Mouse (Mus musculus) myocyte (in vitro differentiated cells): Measurements from ENCODE around the gene Slc7a5.

Experiments
- MYOD1 ChIP-seq, 3 experiments: IDR thresholded peaks; one replicate each; pipeline ENCODE4 v1.6.1; 2011; ENCODE audit warnings: control low read depth in 2 of 3, low read depth in 2 of 3, mild to moderate bottlenecking in 2 of 3, moderate library complexity in 1 of 3; ENCODE audit not compliant: insufficient read length in 2 of 3, control insufficient read depth in 1 of 3
- POLR2A ChIP-seq: IDR thresholded peaks from one replicate; pipeline ENCODE4 v1.6.1; 2011; ENCODE audit warnings: low read depth, mild to moderate bottlenecking, control low read depth, moderate library complexity; ENCODE audit not compliant: insufficient read length
- POLR2AphosphoS2 ChIP-seq: IDR thresholded peaks from one replicate; pipeline ENCODE4 v1.6.1; 2011; ENCODE audit warnings: low read depth, control low read depth; ENCODE audit not compliant: insufficient read length
- TCF12 ChIP-seq: IDR thresholded peaks from one replicate; pipeline ENCODE4 v1.6.1; 2011; ENCODE audit warnings: mild to moderate bottlenecking, control low read depth; ENCODE audit not compliant: poor library complexity, insufficient read depth, severe bottlenecking
- USF1 ChIP-seq: IDR thresholded peaks from one replicate; pipeline ENCODE4 v1.6.1; 2011; ENCODE audit warnings: low read depth, mild to moderate bottlenecking, control low read depth, moderate library complexity

DNA sequence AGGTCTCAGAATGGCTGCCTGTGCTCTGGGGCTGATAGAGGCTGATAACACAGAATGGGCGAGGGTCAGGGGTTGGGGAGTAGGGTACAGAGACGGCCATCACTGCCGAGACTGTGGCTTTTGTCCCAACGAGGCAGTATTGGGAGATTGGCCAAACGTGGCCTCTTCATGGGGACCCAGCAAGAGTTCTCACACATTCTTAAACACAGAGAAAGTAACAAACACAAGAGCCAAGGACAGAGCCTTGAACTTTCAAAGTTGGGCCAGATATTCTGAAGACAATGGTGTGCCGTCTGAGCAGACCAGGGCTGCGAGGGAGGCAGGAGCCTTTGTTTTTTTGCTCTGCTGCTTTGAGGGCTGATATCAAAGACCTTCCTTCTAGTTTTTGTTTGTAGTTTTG is 4.5 kb upstream of the Slc7a5 start:
- TF ChIP-seq MYOD1 (IDR thresholded peaks at IDR 0.05; ENCODE audit: control insufficient read depth in 1 of 3, insufficient read length in 2 of 3, low read depth in 2 of 3) = no peak
- TF ChIP-seq TCF12 = no peak
- TF ChIP-seq POLR2A = no peak
- TF ChIP-seq USF1 = no peak
- no peak for TF ChIP-seq POLR2AphosphoS2
